Mouse (Mus musculus) urinary bladder, postnatal 10 days (tissue): ENCODE results near the gene Def8.

ENCODE experiments used
- DNase-seq: peaks from one replicate; pipeline ENCODE4 v3.0.0; 2022; ENCODE audit warnings: low spot score

The Def8 gene

GRCm38 (mm10) chr8:123491280-123492075 lies 68.2 kb downstream of the Def8 start:
- DNase-seq = no peak

- DNase-seq = no peak
Observed at GRCm38 (mm10) chr8:123492898-123493297, 69.6 kb downstream of the Def8 start.

DNA sequence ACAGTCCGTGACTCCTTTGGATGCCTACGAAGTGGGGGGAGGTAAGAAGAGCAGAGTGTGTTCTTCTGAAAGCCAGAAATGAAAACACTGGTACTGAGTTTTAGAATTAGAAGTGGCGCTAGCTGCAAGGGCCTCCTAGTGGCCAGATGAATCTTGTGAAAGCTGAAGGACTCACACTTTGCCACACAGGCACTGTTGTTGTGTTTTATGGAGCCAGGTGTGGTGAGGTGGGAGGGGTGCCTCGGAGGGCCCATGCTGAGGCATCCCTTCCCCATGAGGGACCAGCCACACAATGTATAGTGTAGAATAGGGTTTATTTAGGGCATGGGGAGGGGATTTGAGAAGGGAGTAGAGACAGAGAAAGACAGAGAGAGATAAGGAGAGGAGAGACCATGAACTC lies 74.4 kb downstream of the Def8 start:
- no peak for DNase-seq

DNA sequence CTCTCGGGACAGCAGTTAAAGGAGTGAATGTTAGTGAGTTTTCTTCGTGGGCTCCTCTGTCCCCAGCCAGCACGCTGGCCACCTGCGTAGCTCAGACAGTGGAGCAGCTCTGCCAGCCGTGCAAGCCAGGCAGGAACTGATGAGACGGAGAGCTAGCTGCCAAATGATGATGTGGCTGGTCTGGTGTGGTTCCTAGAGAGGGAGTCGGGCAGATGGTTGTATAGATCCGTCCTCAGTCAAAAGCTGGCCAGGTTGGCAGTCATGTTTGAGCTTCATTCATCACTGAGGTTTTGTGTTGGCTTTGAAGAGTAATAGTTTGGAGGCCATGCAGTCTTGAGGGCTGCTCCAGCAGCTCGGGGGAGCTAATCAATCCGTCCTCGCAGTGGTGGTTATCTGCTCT lies 75.6 kb downstream of the Def8 start:
- no peak for DNase-seq

GRCm38 (mm10) chr8:123499556-123499955 lies 76.2 kb downstream of the Def8 start:
- DNase-seq = no peak

DNA sequence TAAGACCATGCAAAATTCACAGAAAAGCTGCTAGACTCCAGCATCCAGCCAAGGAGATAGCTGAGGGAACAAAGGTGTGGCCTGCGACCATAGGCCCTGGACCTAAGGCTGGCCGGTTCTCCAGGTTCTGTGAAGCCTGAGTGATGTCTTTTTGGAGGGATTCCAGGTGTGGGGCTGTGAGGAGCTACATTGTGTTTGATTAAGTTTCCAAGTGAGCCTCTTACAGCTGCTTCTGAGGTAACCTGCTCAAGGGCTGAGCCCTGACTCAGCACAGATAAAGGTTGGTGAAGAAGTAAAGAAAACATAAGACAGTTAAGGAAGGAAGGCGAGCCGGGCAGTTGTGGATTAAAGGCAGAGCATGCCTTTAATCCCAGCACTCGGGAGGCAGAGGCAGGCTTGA lies 78.9 kb downstream of the Def8 start:
- DNase-seq = no peak

DNA sequence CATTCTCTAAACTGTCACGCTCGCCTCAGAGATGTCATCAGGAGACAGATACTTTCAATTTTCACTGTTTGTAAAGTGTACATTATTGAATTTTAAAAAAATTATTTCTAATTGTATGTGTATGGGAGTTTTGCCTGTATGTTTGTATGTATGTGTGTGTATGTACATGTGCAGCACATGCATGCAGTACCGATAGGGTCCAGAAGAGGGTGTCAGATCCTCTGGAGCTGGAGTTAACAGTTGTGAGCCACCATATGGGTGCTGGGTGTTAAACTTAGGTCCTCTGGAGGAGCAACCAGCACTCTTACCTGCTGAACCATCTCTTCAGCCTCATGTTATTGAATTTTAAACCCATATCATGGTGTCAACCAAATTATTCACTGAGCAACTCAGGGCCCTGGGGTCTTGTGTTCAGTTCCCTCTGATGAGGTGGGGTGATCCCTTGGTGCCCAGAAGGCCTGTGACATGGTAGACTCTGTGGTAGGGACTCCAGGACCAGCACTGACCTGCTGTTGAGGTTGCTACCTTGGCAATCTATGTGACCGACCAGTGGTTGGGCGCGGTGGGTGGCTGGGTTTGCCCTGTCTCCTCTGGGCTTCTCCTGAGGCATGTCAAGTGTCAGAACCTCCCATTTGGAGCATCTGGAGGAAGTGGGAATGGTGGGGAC lies 80.6 kb downstream of the Def8 start:
- DNase-seq = no peak

DNA sequence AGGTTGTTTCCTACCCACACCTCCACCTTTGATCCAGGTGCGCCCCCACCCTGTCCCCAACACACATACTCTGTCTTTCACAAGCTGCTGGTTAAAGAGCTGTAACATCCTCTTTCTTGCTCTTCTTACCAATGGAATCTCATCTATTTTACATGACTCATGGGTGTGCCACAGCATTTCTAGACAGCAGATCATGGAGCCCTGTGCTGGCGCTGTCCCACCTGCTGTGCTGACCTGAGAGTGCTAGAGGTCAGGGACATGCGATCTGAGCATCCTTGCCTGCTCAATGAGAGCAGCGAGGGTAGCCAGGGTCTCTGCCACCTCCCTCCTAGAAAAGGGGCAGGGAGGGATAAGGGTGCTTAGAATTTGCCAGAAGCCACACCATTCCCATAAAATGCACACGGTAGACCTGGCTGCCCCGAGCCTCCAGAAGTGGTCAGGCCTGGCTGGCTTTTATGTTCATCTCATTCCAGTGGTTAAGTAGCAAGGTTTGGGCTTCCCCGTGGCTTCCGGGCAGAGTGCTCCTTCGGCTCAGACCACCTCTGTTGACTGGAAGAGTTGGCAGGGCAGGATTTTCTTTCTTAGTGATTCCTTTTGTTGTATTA lies 81.4 kb downstream of the Def8 start:
- no peak for DNase-seq

- no peak for DNase-seq
Observed at GRCm38 (mm10) chr8:123505267-123505666, 81.9 kb downstream of the Def8 start.

DNA sequence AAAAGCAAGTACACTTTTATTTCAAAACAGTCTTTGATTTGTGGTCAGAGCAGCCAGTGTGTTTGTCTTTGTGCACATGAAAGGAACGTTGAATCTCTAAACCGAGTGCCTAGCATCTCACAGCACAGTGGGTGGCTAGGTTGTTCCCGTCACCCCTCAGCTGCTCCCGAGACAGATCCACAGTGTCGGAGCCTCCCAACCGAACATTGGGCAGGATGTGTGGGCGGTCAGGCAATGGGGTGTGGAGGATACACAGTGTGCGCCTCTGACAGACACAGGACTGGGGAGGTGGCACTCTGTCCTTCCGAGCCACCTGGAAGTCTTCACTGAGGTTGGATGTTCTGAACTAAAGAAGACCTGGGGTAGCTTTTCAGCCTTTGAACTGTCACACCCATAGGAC lies 82.4 kb downstream of the Def8 start:
- DNase-seq = no peak

DNA sequence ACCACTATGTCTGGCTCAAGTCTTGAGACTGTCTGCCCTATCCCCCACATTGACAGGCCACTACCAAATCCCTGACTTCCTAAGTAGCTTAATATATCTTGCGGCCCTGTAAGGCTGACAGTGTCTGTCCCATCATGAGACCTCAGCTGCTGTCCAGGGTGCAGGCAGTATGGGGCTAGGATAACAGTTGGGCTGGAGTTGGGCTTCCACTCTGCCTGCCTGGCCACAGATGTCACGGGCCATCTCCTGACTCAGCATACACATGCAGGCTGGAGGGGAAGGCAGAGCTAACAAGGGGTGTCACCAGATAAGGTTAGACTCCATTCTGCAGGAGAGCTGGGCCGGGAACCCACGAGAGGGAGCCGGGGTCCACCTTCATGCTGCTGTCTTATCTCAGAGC lies 83.8 kb downstream of the Def8 start:
- DNase-seq = no peak

DNA sequence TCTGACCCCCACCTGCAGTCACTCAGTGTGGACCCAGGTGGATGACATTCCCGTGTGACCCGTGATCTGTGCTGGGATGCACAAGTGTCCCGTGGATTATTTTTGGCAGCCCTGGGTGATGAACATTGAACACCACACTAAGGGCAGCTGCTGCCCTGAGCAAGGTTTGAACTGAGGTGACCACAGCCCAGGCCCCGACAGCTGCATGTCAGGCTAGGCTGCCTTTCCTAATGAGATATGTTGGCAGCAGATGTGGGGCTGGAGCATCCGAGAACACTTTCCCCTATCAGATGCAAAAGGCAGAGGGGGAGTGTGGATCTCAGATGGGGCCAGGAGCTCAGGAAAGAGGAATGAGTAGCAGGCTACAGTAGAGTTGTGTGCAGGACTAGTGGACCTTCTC lies 87.5 kb downstream of the Def8 start:
- no peak for DNase-seq
